Mouse (Mus musculus) stomach, embryonic 14.5 days (tissue): ENCODE measurements around the gene Galnt10. TPM values are rescaled to one million over a fixed set of nuclear protein-coding genes. Genes with fewer than 3 reads are reported as not detected.

Experiments used
- ATAC-seq: fragments of 200-750 bp; cut with Nextera tagmentation; 2 replicates; pipeline ENCODE4 v1.8.0; 2017; ENCODE audit warnings: low read depth, moderate TSS enrichment; ENCODE audit not compliant: insufficient number of reproducible peaks, insufficient read depth, low FRiP score
- H3K27ac ChIP-seq: fragments of 300-500 bp; sonication (generic); 2 replicates; pipeline ENCODE4 v1.5.1; 2014; ENCODE audit warnings: mild to moderate bottlenecking, low read length, moderate library complexity, mixed read lengths
- H3K27me3 ChIP-seq: fragments of 300-500 bp; sonication (generic); 2 replicates; pipeline ENCODE4 v1.6.1; 2014; ENCODE audit warnings: low read length, control low read depth, mixed read lengths; ENCODE audit not compliant: control insufficient read depth, insufficient read depth
- H3K36me3 ChIP-seq: fragments of 300-500 bp; sonication (generic); 2 replicates; pipeline ENCODE4 v1.6.1; 2014; ENCODE audit warnings: mild to moderate bottlenecking, control low read depth, low read length, moderate library complexity, mixed read lengths; ENCODE audit not compliant: control insufficient read depth, insufficient read depth
- H3K4me1 ChIP-seq: fragments of 300-500 bp; sonication (generic); 2 replicates; pipeline ENCODE4 v1.6.1; 2014; ENCODE audit warnings: low read length, control low read depth, mixed read lengths; ENCODE audit not compliant: control insufficient read depth, insufficient read depth
- H3K4me2 ChIP-seq: fragments of 300-500 bp; sonication (generic); replicated peaks from 2 replicates; pipeline ENCODE4 v1.6.1; 2014; ENCODE audit warnings: low read depth, low read length, control low read depth
- H3K4me3 ChIP-seq: fragments of 300-500 bp; sonication (generic); 2 replicates; pipeline ENCODE4 v1.5.1; 2014; ENCODE audit warnings: low read depth, low read length, control low read depth
- H3K9ac ChIP-seq: fragments of 300-500 bp; sonication (generic); replicated peaks from 2 replicates; pipeline ENCODE4 v1.6.1; 2014; ENCODE audit warnings: low read depth, mild to moderate bottlenecking, control low read depth, low read length, moderate library complexity, mixed read lengths
- H3K9me3 ChIP-seq: fragments of 300-500 bp; sonication (generic); 2 replicates; pipeline ENCODE4 v1.6.1; 2016; ENCODE audit warnings: low read depth, low read length, control low read depth; ENCODE audit not compliant: control insufficient read depth
- WGBS: fragments of 180-500 bp; shearing (Covaris S2); extraction: QIAGEN DNeasy Blood & Tissue Kit; methylation state at CpG from one replicate; pipeline ENCODE4 v1.1.7; 2014; 5-methylcytosine and 5-hydroxymethylcytosine counted together
- polyA plus RNA-seq: library from polyadenylated mRNA; unstranded; fragments of >200 nt; fragmentation: Nextera tagmentation; extraction: Ambion mirVana; gene quantifications from 2 replicates; pipeline ENCODE4 v1.2.1, GENCODE M21; 2014

Galnt10 gene
- polyA plus RNA-seq, 1 experiment from 2014 or later, result 8.4 TPM

DNA sequence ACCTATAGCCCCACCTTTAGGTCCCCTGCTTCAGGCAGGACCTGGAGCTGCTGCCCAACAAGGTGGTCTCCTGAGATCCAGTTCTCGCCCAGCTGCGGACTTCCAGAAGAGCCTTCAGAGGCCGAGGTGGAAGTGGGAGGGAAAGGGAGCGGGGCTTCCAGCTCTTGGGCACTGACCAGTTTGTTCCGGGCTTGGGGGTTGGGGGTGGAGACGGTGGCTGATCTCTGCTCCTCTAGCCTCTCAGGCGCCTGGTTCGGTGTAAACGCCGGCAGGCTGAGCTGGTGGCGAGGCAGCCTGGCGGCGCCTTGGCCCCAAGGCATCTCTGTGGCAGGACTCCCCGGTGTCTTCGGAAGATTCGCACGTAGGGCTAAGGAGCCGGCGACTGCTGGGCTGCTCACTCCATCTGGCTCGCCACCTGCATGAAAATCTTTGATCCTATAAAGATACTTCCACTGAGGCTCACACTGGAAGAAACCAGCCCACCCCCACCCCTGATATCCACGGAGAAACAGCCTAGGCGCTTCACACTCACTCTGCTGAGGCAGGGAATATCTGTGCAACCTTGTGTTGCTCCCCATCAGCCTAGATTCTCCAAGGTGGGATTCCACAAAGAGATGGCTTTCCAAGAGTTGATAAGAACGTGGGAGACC lies 187.4 kb downstream of the Galnt10 start, which contains the start of gene Hand1:
Gene Hand1 (minus strand): TSS at position 267 of the 650 bp plus-strand sequence.
- 23% methylated on average over 23 of the region's 23 CpGs for WGBS
- no peak within 1 kb of the TSS for H3K9ac ChIP-seq
- no peaks in the 10 kb centered on the region for H3K9me3 ChIP-seq
- H3K4me1 ChIP-seq, result peaks cover 13% of the 10 kb centered on the region; the same call in 1 of the 2 replicates
- H3K4me2 ChIP-seq, result no peak within 1 kb of the TSS
- no peak within 1 kb of the TSS for H3K27ac ChIP-seq
- no peaks in the 10 kb centered on the region for H3K36me3 ChIP-seq
- no peak within 1 kb of the TSS for H3K4me3 ChIP-seq
- no peak for ATAC-seq
- H3K27me3 ChIP-seq, result peaks cover 78% of the 10 kb centered on the region

DNA sequence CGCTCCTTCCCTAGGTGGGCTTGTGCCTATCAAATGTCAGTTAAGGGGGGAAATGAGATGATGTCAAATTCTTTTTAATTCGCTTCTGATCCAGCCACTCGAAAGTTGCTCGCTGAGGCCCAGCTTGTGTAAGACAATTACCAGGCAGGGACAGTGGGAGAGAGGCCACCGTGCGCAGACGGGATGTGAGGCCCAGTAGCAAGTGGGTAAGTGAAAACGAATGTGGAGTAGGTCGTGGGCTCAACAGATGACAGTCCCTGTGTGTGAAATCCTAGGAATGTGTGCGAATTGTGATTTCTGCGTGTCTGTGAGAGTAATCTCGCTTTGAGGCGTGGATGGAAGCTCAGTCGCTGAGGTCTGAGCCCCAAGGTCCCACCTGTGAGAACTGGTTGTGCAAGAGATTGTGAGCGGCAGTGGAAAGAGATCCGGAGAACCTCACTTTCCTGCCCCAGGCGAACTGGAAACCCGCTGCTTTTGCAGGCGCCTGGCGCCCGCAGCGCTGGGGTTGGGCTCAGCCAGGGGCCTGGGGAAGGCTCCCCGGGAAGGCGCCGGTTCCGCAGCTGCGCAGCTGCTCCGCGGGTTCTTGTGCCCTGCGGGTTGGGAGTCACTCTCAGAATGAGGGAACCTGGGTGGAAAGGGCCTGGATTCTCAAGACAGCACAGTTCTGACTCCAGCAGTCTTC lies 188.2 kb downstream of the Galnt10 start:
- Histone ChIP-seq H3K36me3 (no peaks in the 10 kb centered on the region), H3K27ac (no peak overlapping the region), H3K27me3 (peaks cover 78% of the 10 kb centered on the region), H3K4me1 (peaks cover 9% of the 10 kb centered on the region; the same call in 1 of the 2 replicates), H3K9me3 (no peaks in the 10 kb centered on the region), H3K9ac (no peak overlapping the region), H3K4me2 (no peak overlapping the region), H3K4me3 (no peak overlapping the region)
- no peak for ATAC-seq
- WGBS, result 11% methylated on average over 30 of the region's 30 CpGs

DNA sequence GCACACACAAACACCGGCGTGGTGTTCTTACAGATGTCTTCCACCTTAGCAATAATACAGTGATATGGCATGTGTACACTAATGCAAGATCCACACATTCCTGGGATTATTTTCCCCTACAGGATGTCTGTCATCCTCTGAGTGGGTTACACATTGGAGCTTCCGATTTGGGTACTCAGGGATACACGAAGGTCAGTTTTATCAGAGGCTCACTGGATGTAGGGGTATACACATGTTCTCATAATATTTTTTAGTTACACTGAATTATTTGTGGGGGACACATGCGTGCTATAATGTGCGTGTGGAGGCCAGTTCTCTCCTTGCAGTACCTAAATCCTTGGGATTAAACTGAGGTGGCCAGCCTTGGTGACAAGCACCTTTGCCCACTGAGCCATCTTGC lies 188.8 kb downstream of the Galnt10 start:
- H3K27me3 ChIP-seq, result peaks cover 76% of the 10 kb centered on the region
- WGBS, result 32% methylated on average over 6 of the region's 6 CpGs
- peaks cover 7% of the 10 kb centered on the region; the same call in 1 of the 2 replicates for H3K4me1 ChIP-seq
- no peak overlapping the region for H3K27ac ChIP-seq
- H3K4me3 ChIP-seq, result no peak overlapping the region
- no peaks in the 10 kb centered on the region for H3K9me3 ChIP-seq
- no peaks in the 10 kb centered on the region for H3K36me3 ChIP-seq
- ATAC-seq, result no peak
- no peak overlapping the region for H3K4me2 ChIP-seq
- H3K9ac ChIP-seq, result no peak overlapping the region

DNA sequence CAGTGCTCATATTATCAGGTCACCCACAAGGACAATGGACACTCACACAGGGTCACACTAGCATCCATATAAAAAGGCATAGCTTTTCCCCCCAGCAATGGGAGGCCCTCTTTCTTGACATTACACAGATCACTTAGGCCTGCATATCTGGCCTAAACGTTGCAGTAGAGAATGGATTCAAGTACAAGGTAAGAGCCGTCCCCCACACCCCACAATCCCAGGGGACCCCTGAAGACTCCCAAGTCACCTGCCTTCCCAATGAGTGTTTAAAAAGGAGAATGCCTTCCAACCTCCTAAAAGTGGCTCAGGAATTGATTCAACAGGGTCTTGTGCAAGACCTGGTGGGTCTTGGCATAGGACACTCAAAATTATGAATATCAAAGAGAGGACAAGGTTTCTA lies 190.1 kb downstream of the Galnt10 start:
- Histone ChIP-seq H3K27ac (no peak overlapping the region), H3K4me2 (no peak overlapping the region), H3K4me3 (no peak overlapping the region), H3K4me1 (peaks cover 7% of the 10 kb centered on the region; the same call in 1 of the 2 replicates), H3K27me3 (peaks cover 69% of the 10 kb centered on the region), H3K36me3 (no peaks in the 10 kb centered on the region), H3K9me3 (no peaks in the 10 kb centered on the region), H3K9ac (no peak overlapping the region)
- ATAC-seq, result no peak
- WGBS, result 46% methylated on average over 2 of the region's 2 CpGs

DNA sequence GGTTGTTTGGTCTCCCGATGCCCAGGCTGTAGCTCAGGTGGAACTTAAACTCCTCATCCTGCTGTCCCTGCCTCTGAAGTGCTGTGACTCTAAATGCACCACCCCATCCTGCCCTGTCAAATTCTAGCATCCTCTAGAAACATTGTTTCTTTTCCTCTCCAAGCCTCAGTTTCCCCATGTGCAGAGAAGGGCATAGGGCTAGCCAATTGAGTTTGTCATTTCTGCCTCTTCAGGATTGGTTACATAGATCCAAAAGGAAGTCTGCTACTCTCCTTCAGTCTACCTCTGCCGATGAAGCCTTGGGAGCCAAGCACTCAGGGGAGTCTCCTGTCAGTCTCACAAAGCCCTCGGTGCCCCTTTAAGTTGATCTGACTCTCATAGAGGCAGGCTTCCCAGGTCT lies 190.7 kb downstream of the Galnt10 start:
- H3K36me3 ChIP-seq, result no peaks in the 10 kb centered on the region
- H3K4me3 ChIP-seq, result no peak overlapping the region
- no peaks in the 10 kb centered on the region for H3K9me3 ChIP-seq
- WGBS, result 28% methylated on average over 3 of the region's 3 CpGs
- no peak for ATAC-seq
- no peak overlapping the region for H3K27ac ChIP-seq
- no peak overlapping the region for H3K9ac ChIP-seq
- H3K27me3 ChIP-seq, result peaks cover 67% of the 10 kb centered on the region
- H3K4me2 ChIP-seq, result no peak overlapping the region
- H3K4me1 ChIP-seq, result peaks cover 7% of the 10 kb centered on the region; the same call in 1 of the 2 replicates

DNA sequence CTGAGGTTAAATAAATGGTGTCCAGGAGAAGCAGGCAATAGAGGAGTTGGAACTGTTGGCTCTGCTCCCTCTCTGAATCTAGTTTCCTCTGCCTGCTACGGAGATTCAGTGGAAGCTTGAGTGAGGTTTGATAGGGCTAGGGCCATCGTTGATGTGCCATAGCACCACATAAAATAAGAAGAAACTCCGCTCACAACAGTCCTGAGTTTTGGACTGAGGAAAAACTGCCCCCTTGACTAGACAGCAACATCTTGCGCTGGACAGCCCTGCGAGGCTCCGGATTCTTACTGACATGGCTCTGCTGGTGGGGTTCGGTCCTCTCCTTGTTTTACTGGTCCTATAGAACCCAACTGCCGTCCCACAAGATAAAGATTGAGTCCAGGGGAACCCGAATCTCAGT lies 191.2 kb downstream of the Galnt10 start:
- H3K27me3 ChIP-seq, result peaks cover 63% of the 10 kb centered on the region
- H3K9me3 ChIP-seq, result no peaks in the 10 kb centered on the region
- H3K4me2 ChIP-seq, result no peak overlapping the region; the same call in 1 of the 2 replicates
- H3K27ac ChIP-seq, result no peak overlapping the region
- H3K36me3 ChIP-seq, result no peaks in the 10 kb centered on the region
- no peak overlapping the region for H3K4me3 ChIP-seq
- 21% methylated on average over 9 of the region's 9 CpGs for WGBS
- no peak overlapping the region for H3K9ac ChIP-seq
- peaks cover 7% of the 10 kb centered on the region; the same call in 1 of the 2 replicates for H3K4me1 ChIP-seq
- no peak for ATAC-seq

Other genes with a start within 250 kb of the Galnt10 start
- gene Fam114a2, start 126.8 kb upstream of the Galnt10 start, polyA plus RNA-seq, result 56.9 and 60.1 TPM in 2 replicates
- gene Mfap3, start 126.8 kb upstream of the Galnt10 start, polyA plus RNA-seq, result 51.2 and 55.9 TPM in 2 replicates
- gene Sap30l, start 156.2 kb downstream of the Galnt10 start, polyA plus RNA-seq, result 8.4 and 10.3 TPM in 2 replicates
- 0.67 and 1.3 TPM in 2 replicates for gene Hand1, start 187.4 kb downstream of the Galnt10 start, polyA plus RNA-seq